Mouse (Mus musculus): ENCODE data around the gene Rhbdd3. TPM values are rescaled to one million over a fixed set of nuclear protein-coding genes. Genes with fewer than 3 reads are reported as not detected.
A peak's percentile ranks its signal among the peaks of the same experiment; 100 is the strongest.

Gene Rhbdd3
- polyA plus RNA-seq, 1 experiment from 2014 or later: 27.0 TPM

- ATAC-seq (ENCODE audit: low FRiP score): no peak
Observed at GRCm38 (mm10) chr11:5141252-5141651, 42.5 kb downstream of the Rhbdd3 start.

GRCm38 (mm10) chr11:5141965-5142364 is 43.2 kb downstream of the Rhbdd3 start:
- 88% methylated on average over 2 of the region's 2 CpGs for WGBS
- no peaks in the 10 kb centered on the region for H3K9me3 ChIP-seq (replicated peaks)
- H3K27me3 ChIP-seq: no peaks in the 10 kb centered on the region; the same call in 1 of the 2 replicates
- peaks cover 16% of the 10 kb centered on the region for H3K4me1 ChIP-seq
- no peak for ATAC-seq (ENCODE audit: low FRiP score)
- H3K27ac ChIP-seq: no peak overlapping the region
- no peak overlapping the region for H3K4me3 ChIP-seq
- no peak overlapping the region for H3K9ac ChIP-seq
- no peaks in the 10 kb centered on the region for H3K36me3 ChIP-seq
- H3K4me2 ChIP-seq (replicated peaks): no peak overlapping the region

More at GRCm38 (mm10) chr11:5141252-5141651, 42.5 kb downstream of the Rhbdd3 start:
- no peak overlapping the region for H3K4me2 ChIP-seq (replicated peaks)
- H3K9ac ChIP-seq: no peak overlapping the region
- H3K27me3 ChIP-seq: no peaks in the 10 kb centered on the region; the same call in 1 of the 2 replicates
- H3K4me1 ChIP-seq: peaks cover 16% of the 10 kb centered on the region
- no peak overlapping the region for H3K4me3 ChIP-seq
- no peaks in the 10 kb centered on the region for H3K9me3 ChIP-seq (replicated peaks)
- H3K36me3 ChIP-seq: no peaks in the 10 kb centered on the region
- WGBS: 84% methylated on average over 5 of the region's 5 CpGs
- no peak overlapping the region for H3K27ac ChIP-seq

GRCm38 (mm10) chr11:5145600-5145999 is 46.9 kb downstream of the Rhbdd3 start:
- no peaks in the 10 kb centered on the region for H3K9me3 ChIP-seq (replicated peaks)
- no peaks in the 10 kb centered on the region for H3K36me3 ChIP-seq
- H3K4me3 ChIP-seq: no peak overlapping the region
- peaks cover 32% of the 10 kb centered on the region for H3K4me1 ChIP-seq
- no peak for ATAC-seq (ENCODE audit: low FRiP score)
- no peak overlapping the region for H3K9ac ChIP-seq
- H3K27ac ChIP-seq: no peak overlapping the region
- no peak overlapping the region for H3K4me2 ChIP-seq (replicated peaks)
- peaks cover 11% of the 10 kb centered on the region; the same call in 1 of the 2 replicates for H3K27me3 ChIP-seq
- 76% methylated on average over 3 of the region's 3 CpGs for WGBS

DNA sequence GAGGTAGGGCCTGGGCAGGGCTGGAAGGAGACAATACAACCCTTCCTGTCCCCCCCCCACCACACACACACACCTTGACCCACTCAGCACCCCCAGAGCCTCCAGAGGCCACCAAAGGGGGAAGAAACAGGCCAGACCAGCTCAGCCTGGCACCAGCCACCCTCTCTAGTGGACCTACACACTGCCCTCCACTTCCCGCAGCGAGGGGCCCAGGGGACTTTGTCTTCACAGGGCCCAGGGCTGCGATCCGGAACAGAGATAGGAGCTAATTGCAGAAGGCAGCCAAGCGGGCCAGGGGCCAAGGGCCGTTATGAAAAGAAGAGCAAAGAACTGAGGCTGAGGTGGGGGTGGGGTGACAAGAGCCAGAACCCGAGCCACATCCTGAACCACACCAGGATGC is 50.5 kb downstream of the Rhbdd3 start:
- Histone ChIP-seq H3K4me1 (peaks cover 44% of the 10 kb centered on the region), H3K9me3 (replicated peaks) (no peaks in the 10 kb centered on the region), H3K9ac (no peak overlapping the region), H3K27me3 (peaks cover 19% of the 10 kb centered on the region), H3K4me3 (no peak overlapping the region), H3K36me3 (no peaks in the 10 kb centered on the region), H3K27ac (no peak overlapping the region), H3K4me2 (replicated peaks) (no peak overlapping the region)
- WGBS: 20% methylated on average over 7 of the region's 7 CpGs
- no peak for ATAC-seq (ENCODE audit: low FRiP score)

GRCm38 (mm10) chr11:5149955-5150354 is 51.2 kb downstream of the Rhbdd3 start:
- H3K4me1 ChIP-seq: peaks cover 44% of the 10 kb centered on the region
- ATAC-seq (ENCODE audit: low FRiP score): no peak
- H3K9ac ChIP-seq: no peak overlapping the region
- no peaks in the 10 kb centered on the region for H3K9me3 ChIP-seq (replicated peaks)
- H3K27me3 ChIP-seq: peaks cover 19% of the 10 kb centered on the region
- H3K4me2 ChIP-seq (replicated peaks): no peak overlapping the region
- H3K27ac ChIP-seq: no peak overlapping the region
- H3K36me3 ChIP-seq: no peaks in the 10 kb centered on the region
- WGBS: 61% methylated on average over 9 of the region's 9 CpGs
- H3K4me3 ChIP-seq: no peak overlapping the region

- Histone ChIP-seq H3K4me2 (replicated peaks) (0 out of 2 replicates have a peak overlapping the region, but pooled peaks have one; percentile 17), H3K36me3 (no peaks in the 10 kb centered on the region), H3K27me3 (peaks cover 19% of the 10 kb centered on the region), H3K4me3 (no peak overlapping the region), H3K4me1 (peaks cover 49% of the 10 kb centered on the region), H3K9me3 (replicated peaks) (no peaks in the 10 kb centered on the region), H3K27ac (no peak overlapping the region), H3K9ac (no peak overlapping the region)
- 52% methylated on average over 9 of the region's 9 CpGs for WGBS
- no peak for ATAC-seq (ENCODE audit: low FRiP score)
Observed at GRCm38 (mm10) chr11:5150416-5151246, 51.9 kb downstream of the Rhbdd3 start.

GRCm38 (mm10) chr11:5151247-5151630 is 52.5 kb downstream of the Rhbdd3 start:
- Histone ChIP-seq H3K36me3 (no peaks in the 10 kb centered on the region), H3K9me3 (replicated peaks) (no peaks in the 10 kb centered on the region), H3K27ac (no peak overlapping the region), H3K27me3 (peaks cover 19% of the 10 kb centered on the region), H3K9ac (no peak overlapping the region), H3K4me3 (peak overlapping the region; percentile 57), H3K4me2 (replicated peaks) (peak overlapping the region; percentile 90), H3K4me1 (peaks cover 49% of the 10 kb centered on the region)
- 15% methylated on average over 4 of the region's 4 CpGs for WGBS
- no peak for ATAC-seq (ENCODE audit: low FRiP score)

DNA sequence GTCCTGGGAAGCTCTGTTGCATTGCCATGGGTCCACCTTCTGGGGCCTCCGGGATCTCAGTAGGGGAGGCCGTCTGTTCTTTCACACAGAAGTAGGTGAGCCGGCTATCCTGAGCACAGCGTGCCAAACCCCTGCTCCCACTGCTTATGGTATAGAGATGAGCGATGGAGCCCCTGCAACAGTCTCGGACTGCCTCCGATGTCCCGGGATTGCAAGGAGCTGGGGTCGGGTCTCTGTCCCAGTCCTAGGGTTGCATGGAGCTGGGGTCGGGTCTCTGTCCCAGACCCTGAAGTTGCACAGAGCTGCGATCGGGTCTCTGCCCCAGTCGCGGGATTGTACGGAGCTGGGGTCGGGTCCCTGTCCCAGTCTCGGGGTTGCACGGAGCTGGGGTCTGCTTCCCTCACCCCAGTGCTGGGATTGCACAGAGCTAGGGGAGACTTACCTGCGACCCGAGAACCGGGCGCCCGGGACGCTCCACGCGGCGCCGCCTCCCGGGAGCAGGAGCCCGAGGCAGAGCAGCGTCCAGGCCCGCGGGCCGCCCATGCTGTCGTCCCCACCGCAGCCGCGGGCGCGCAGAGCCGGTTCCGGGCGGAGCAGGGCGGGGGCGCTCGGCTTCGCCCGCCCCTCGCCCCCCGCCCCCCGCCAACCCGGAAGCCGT is 53.1 kb downstream of the Rhbdd3 start, which contains the start of gene Emid1:
Emid1 (minus strand) TSS at position 578 of the 658 bp plus-strand sequence.
- H3K9me3 ChIP-seq (replicated peaks): no peaks in the 10 kb centered on the region
- H3K36me3 ChIP-seq: no peaks in the 10 kb centered on the region
- H3K4me3 ChIP-seq: peak within 1 kb of the TSS; percentile 57
- WGBS: 1% methylated on average over 40 of the region's 53 CpGs
- no peak within 1 kb of the TSS for H3K27ac ChIP-seq
- H3K9ac ChIP-seq: peak within 1 kb of the TSS; percentile 75
- peaks cover 19% of the 10 kb centered on the region for H3K27me3 ChIP-seq
- peak; percentile 35; the same call in 1 of the 2 replicates for ATAC-seq (ENCODE audit: low FRiP score)
- peak within 1 kb of the TSS; percentile 90 for H3K4me2 ChIP-seq (replicated peaks)
- H3K4me1 ChIP-seq: peaks cover 49% of the 10 kb centered on the region

DNA sequence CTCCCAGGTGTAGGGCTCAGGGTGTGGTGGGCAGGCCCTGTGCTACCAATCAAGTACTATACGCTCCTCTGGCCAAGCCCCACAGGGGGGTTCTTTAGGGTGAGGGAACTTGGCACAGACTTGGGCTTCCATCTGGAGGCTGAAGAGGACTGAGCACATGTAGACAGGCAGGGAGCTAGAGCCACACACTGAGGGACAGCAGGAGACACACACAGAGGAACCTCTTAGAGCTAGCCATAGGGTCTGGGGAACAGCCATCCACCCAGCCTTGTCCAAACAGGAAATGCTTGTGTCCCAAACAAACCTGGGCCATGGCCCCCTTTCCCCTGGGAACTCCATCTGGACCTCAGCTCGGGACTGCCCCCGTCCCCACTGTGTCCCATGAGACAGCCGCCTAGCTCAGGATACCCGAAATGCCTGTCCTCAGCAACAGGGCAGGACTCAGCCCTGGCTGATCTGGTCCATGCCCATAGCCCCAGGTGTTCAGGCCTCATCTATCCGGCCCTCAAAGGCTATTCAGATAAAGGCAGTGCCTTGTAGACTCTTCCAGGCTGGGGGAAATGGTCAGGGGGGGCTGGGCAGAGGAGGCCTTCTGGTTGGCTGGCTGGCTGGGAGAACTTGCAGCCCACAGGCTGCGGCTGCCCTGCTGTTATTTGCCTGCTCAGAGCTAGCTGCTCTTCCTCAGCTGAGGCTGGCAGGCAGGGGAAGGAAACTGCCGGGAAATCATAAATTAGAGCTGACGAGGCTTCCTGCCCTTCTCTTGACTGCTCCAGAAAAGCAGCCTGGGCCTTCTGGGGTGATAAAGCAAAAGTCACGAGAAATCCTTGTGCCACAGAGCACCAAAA is 56.5 kb downstream of the Rhbdd3 start:
- WGBS: 36% methylated on average over 10 of the region's 10 CpGs
- Histone ChIP-seq H3K4me3 (no peak overlapping the region), H3K9me3 (replicated peaks) (no peaks in the 10 kb centered on the region), H3K4me1 (peaks cover 27% of the 10 kb centered on the region), H3K4me2 (replicated peaks) (no peak overlapping the region), H3K36me3 (no peaks in the 10 kb centered on the region), H3K9ac (no peak overlapping the region), H3K27ac (no peak overlapping the region), H3K27me3 (peaks cover 12% of the 10 kb centered on the region)
- no peak for ATAC-seq (ENCODE audit: low FRiP score)

Other genes with a start within 250 kb of the Rhbdd3 start
- 77.5 and 79.6 TPM in 2 replicates for gene Nf2, start 249.4 kb upstream of the Rhbdd3 start, polyA plus RNA-seq (2016; fragmentation: Nextera tagmentation; extraction: Ambion mirVana)
- 100 and 101 TPM in 2 replicates for gene Nipsnap1, start 225.0 kb upstream of the Rhbdd3 start, polyA plus RNA-seq (2016; fragmentation: Nextera tagmentation; extraction: Ambion mirVana)
- gene Thoc5, start 203.6 kb upstream of the Rhbdd3 start, polyA plus RNA-seq (2016; fragmentation: Nextera tagmentation; extraction: Ambion mirVana): 52.6 and 55.6 TPM in 2 replicates
- gene Nefh, start 150.9 kb upstream of the Rhbdd3 start, polyA plus RNA-seq (2016; fragmentation: Nextera tagmentation; extraction: Ambion mirVana): 1.4 and 1.5 TPM in 2 replicates
- gene Ap1b1, start 112.1 kb upstream of the Rhbdd3 start, polyA plus RNA-seq (2016; fragmentation: Nextera tagmentation; extraction: Ambion mirVana): 76.4 and 83.3 TPM in 2 replicates
- 0.96 and 1.6 TPM in 2 replicates for gene Rasl10a, start 40.8 kb upstream of the Rhbdd3 start, polyA plus RNA-seq (2016; fragmentation: Nextera tagmentation; extraction: Ambion mirVana)
- gene Gas2l1, start 33.6 kb upstream of the Rhbdd3 start, polyA plus RNA-seq (2016; fragmentation: Nextera tagmentation; extraction: Ambion mirVana): 39.4 and 41.0 TPM in 2 replicates
- gene Ewsr1, start 340 bp downstream of the Rhbdd3 start, polyA plus RNA-seq (2016; fragmentation: Nextera tagmentation; extraction: Ambion mirVana): 823 and 828 TPM in 2 replicates
- gene Emid1, start 53.3 kb downstream of the Rhbdd3 start, polyA plus RNA-seq (2016; fragmentation: Nextera tagmentation; extraction: Ambion mirVana): 17.7 and 21.9 TPM in 2 replicates
- gene Kremen1, start 162.6 kb downstream of the Rhbdd3 start, polyA plus RNA-seq (2016; fragmentation: Nextera tagmentation; extraction: Ambion mirVana): 17.8 and 18.1 TPM in 2 replicates

Data from hindbrain, embryonic 12.5 days (tissue).